Mouse (Mus musculus): ENCODE measurements at regions not wholly inside any gene's neighbourhood (a gene's known extent, or its start where the extent isn't known, plus 50 kb on each side); places are given as distances from the start of the nearest gene placed in this dataset.
A peak's percentile ranks its signal among the peaks of the same experiment; 100 is the strongest.

- peak; percentile 20 to 52 for DNase-seq (ENCODE audit: inconsistent age in 2 of 2, low spot score in 1 of 2)
These were observed 67.7 kb upstream of the Kcnma1 start for GRCm38 (mm10) chr14:24081911-24082558.

- DNase-seq (ENCODE audit: inconsistent age in 2 of 2, low spot score in 1 of 2), result peak in 1 of 2 experiments; percentile 65
These were observed 54.4 kb upstream of the Kcnma1 start for GRCm38 (mm10) chr14:24068693-24069092.

- DNase-seq (ENCODE audit: inconsistent age in 2 of 2, low spot score in 1 of 2), result peak; percentile 68 to 90
These were observed 53.4 kb upstream of the Kcnma1 start for GRCm38 (mm10) chr14:24067657-24068056.

GRCm38 (mm10) chr14:24065231-24065767, 51.0 kb upstream of the Kcnma1 start:
- DNase-seq (ENCODE audit: inconsistent age in 2 of 2, low spot score in 1 of 2), result no peak
